Mouse (Mus musculus): ENCODE results near the gene Ccdc69.

DNA sequence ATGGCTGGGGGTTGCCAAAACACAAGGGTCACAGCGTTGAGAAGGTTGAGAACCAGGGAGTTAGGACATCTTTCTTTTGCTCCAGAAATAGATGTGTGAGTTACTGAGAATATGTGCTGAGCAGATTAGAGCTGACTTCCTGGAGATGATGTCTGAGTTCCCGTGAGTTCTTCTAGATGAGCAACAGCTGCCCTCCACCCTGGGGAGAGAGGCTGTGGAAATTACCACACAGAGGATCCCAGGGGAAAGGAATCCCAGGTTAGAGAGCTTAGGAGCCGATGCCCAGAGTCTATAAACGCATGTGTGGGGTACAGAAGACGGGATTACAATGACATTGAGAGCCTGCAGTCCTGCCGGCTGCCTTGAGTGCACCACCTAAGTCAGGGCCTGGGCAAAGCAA is 59.9 kb downstream of the Ccdc69 start:
- TF ChIP-seq POLR2AphosphoS2 (IDR thresholded peaks at IDR 0.05; ENCODE audit: low read length) (no peak), POLR2A (IDR thresholded peaks at IDR 0.05; ENCODE audit: control insufficient read depth in 1 of 2, insufficient read depth in 1 of 2, low read depth in 1 of 2, low read length in 2 of 2, poor library complexity in 1 of 2) (no peak)

Data from MEL (cell line).